Mouse (Mus musculus) liver, embryonic 15.5 days (tissue): ENCODE measurements around the gene Tnip1. TPM values are rescaled to one million over a fixed set of nuclear protein-coding genes. Genes with fewer than 3 reads are reported as not detected.

Experiments
- ATAC-seq: fragments of 200-750 bp; cut with Nextera tagmentation; 2 replicates; pipeline ENCODE4 v1.8.0; 2017; ENCODE audit warnings: moderate number of reproducible peaks, mild to moderate bottlenecking, moderate library complexity; ENCODE audit not compliant: insufficient read depth
- H3K27ac ChIP-seq: fragments of 300-500 bp; sonication (generic); replicated peaks from 2 replicates; pipeline ENCODE4 v1.5.1; 2015; ENCODE audit warnings: mild to moderate bottlenecking, inconsistent platforms
- H3K27me3 ChIP-seq: fragments of 300-500 bp; sonication (generic); 2 replicates; pipeline ENCODE4 v1.6.1; 2015; ENCODE audit warnings: mild to moderate bottlenecking, inconsistent platforms
- H3K36me3 ChIP-seq: fragments of 300-500 bp; sonication (generic); replicated peaks from 2 replicates; pipeline ENCODE4 v1.6.1; 2015; ENCODE audit warnings: moderate library complexity, mild to moderate bottlenecking, inconsistent platforms
- H3K4me1 ChIP-seq: fragments of 300-500 bp; sonication (generic); replicated peaks from 2 replicates; pipeline ENCODE4 v1.6.1; 2015; ENCODE audit warnings: inconsistent platforms
- H3K4me2 ChIP-seq: fragments of 300-500 bp; sonication (generic); 2 replicates; pipeline ENCODE4 v1.6.1; 2015; ENCODE audit warnings: moderate library complexity, mild to moderate bottlenecking, inconsistent platforms
- H3K4me3 ChIP-seq: fragments of 300-500 bp; sonication (generic); replicated peaks from 2 replicates; pipeline ENCODE4 v1.5.1; 2015; ENCODE audit warnings: mild to moderate bottlenecking, inconsistent platforms
- H3K9ac ChIP-seq: fragments of 300-500 bp; sonication (generic); 2 replicates; pipeline ENCODE4 v1.6.1; 2015; ENCODE audit warnings: moderate library complexity, mild to moderate bottlenecking, inconsistent platforms
- H3K9me3 ChIP-seq: fragments of 300-500 bp; sonication (generic); replicated peaks from 2 replicates; pipeline ENCODE4 v1.6.1; 2016; ENCODE audit warnings: inconsistent platforms
- WGBS: fragments of 180-500 bp; shearing (Covaris S2); methylation state at CpG from one replicate; pipeline ENCODE4 v1.1.7; 2015; ENCODE audit warnings: mixed read lengths; ENCODE audit not compliant: insufficient replicate concordance; 5-methylcytosine and 5-hydroxymethylcytosine counted together
- polyA plus RNA-seq: library from polyadenylated mRNA; unstranded; fragments of >200 nt; fragmentation: Nextera tagmentation; extraction: Ambion mirVana; gene quantifications from 2 replicates; pipeline ENCODE4 v1.2.1, GENCODE M21; 2015

Tnip1 gene
- polyA plus RNA-seq, 1 experiment from 2014 or later, result 6.1 TPM

DNA sequence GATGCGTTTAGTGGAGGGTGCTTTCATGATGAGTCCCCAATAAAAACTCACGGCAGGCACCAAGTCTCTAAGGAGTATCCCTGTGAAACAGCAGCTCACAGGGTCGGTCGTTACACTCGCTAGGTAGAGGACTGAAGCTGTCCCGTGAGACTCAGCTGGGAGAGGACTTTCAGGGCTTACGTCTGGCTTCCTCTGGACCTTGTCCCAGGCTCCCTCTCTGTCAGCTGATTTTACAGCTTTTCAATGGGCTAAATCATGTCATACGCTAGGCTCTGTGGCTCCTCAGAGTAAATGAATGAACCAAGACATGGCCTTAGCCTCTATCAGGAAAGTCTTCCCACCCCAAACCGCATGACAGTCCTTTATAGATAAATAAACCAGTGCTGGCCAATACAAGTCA lies 68.1 kb downstream of the Tnip1 start:
- Histone ChIP-seq H3K9ac (no peak overlapping the region), H3K4me1 (no peaks in the 10 kb centered on the region; the same call in 1 of the 2 replicates), H3K4me3 (no peak overlapping the region), H3K9me3 (no peaks in the 10 kb centered on the region), H3K36me3 (no peaks in the 10 kb centered on the region), H3K27ac (no peak overlapping the region), H3K27me3 (no peaks in the 10 kb centered on the region), H3K4me2 (no peak overlapping the region)
- WGBS, result 70% methylated on average over 9 of the region's 9 CpGs
- no peak for ATAC-seq

GRCm38 (mm10) chr11:54892091-54892490 lies 70.6 kb downstream of the Tnip1 start:
- H3K9me3 ChIP-seq, result no peaks in the 10 kb centered on the region
- H3K4me3 ChIP-seq, result no peak overlapping the region
- H3K27ac ChIP-seq, result no peak overlapping the region
- no peaks in the 10 kb centered on the region for H3K27me3 ChIP-seq
- no peaks in the 10 kb centered on the region for H3K36me3 ChIP-seq
- WGBS, result 58% methylated on average over 7 of the region's 7 CpGs
- no peak for ATAC-seq
- no peak overlapping the region for H3K4me2 ChIP-seq
- H3K9ac ChIP-seq, result no peak overlapping the region
- H3K4me1 ChIP-seq, result no peaks in the 10 kb centered on the region; the same call in 1 of the 2 replicates

DNA sequence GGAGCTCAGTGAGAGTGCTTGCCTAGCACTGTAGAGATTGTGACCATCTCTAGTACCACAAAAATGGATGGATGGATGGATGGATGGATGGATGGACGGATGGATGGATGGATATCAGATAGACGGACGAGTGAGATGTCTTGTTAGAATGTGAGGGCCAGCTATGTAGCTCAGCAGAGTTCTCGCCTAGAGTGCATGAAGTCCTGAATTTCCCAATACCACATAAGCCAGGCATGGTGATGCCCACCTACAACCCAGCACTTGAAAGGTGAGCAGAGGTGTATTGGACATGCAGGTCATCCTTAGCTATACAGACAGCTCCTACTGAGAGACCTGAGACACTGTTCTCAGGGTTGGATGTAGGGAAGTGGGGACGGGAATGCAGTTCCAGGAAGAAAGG lies 71.4 kb downstream of the Tnip1 start:
- H3K4me3 ChIP-seq, result no peak overlapping the region
- H3K9ac ChIP-seq, result no peak overlapping the region
- H3K27ac ChIP-seq, result no peak overlapping the region
- H3K4me2 ChIP-seq, result no peak overlapping the region
- 58% methylated on average over 5 of the region's 5 CpGs for WGBS
- H3K36me3 ChIP-seq, result no peaks in the 10 kb centered on the region
- H3K27me3 ChIP-seq, result no peaks in the 10 kb centered on the region
- no peak for ATAC-seq
- no peaks in the 10 kb centered on the region; the same call in 1 of the 2 replicates for H3K4me1 ChIP-seq
- no peaks in the 10 kb centered on the region for H3K9me3 ChIP-seq

- 49% methylated on average over 6 of the region's 6 CpGs for WGBS
- Histone ChIP-seq H3K36me3 (no peaks in the 10 kb centered on the region), H3K4me2 (no peak overlapping the region), H3K9ac (no peak overlapping the region), H3K27me3 (no peaks in the 10 kb centered on the region), H3K4me1 (peaks cover 9% of the 10 kb centered on the region), H3K4me3 (no peak overlapping the region), H3K27ac (no peak overlapping the region), H3K9me3 (no peaks in the 10 kb centered on the region)
- no peak for ATAC-seq
These were observed 74.8 kb downstream of the Tnip1 start for GRCm38 (mm10) chr11:54887927-54888326.

DNA sequence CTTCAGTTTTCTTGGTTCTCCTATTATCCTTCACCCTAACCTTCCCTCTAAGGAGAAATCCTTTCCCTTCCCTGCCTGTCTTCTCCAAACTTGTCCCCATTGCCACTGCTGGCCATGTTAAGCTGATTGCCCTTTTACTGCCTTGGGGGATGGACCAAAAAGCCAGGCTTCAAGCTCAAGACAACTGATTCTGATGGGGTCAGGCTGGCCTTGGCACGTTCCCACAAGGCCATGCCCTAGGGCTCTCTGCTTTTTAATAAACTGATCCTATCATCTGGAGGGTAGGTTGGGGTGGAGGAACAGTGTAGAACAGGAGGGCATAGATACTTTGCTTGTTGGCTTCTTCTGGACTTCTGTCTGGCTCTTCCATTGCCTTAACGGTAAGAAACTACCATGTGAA lies 77.3 kb downstream of the Tnip1 start:
- Histone ChIP-seq H3K9me3 (no peaks in the 10 kb centered on the region), H3K4me3 (no peak overlapping the region), H3K4me1 (peaks cover 26% of the 10 kb centered on the region), H3K9ac (no peak overlapping the region), H3K27me3 (no peaks in the 10 kb centered on the region), H3K36me3 (no peaks in the 10 kb centered on the region), H3K27ac (no peak overlapping the region; the same call in 1 of the 2 replicates), H3K4me2 (no peak overlapping the region)
- 70% methylated on average over 2 of the region's 2 CpGs for WGBS
- no peak for ATAC-seq

DNA sequence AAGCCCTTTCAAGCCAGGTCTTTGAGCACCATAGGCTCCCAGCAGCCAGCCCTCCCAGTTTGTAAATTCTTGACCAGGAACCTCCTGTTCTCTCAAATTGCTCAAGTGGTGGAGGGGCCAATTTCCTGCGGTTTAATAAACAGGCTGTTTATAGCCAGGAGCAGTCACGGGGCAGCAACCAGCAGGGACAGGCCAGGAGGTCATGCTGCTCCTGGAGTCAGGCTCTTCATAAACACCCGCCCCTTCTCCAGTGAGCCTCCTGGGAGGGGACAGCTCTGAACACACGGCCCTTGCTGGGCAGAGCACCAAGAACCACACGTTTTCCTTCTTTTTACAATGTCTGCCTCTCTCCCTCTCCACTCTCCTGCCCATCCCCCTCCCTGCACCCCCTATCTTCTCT lies 77.8 kb downstream of the Tnip1 start:
- Histone ChIP-seq H3K27ac (no peak overlapping the region; the same call in none of the 2 replicates), H3K9me3 (no peaks in the 10 kb centered on the region), H3K36me3 (no peaks in the 10 kb centered on the region), H3K4me1 (peaks cover 29% of the 10 kb centered on the region), H3K9ac (no peak overlapping the region), H3K4me2 (no peak overlapping the region; the same call in 1 of the 2 replicates), H3K27me3 (no peaks in the 10 kb centered on the region), H3K4me3 (no peak overlapping the region)
- WGBS, result 19% methylated on average over 5 of the region's 5 CpGs
- ATAC-seq, result peak; percentile 62

- no peaks in the 10 kb centered on the region for H3K36me3 ChIP-seq
- H3K9ac ChIP-seq, result no peak overlapping the region
- peaks cover 34% of the 10 kb centered on the region for H3K4me1 ChIP-seq
- no peak overlapping the region; the same call in 1 of the 2 replicates for H3K4me2 ChIP-seq
- no peaks in the 10 kb centered on the region for H3K9me3 ChIP-seq
- 37% methylated on average over 5 of the region's 5 CpGs for WGBS
- no peaks in the 10 kb centered on the region for H3K27me3 ChIP-seq
- ATAC-seq, result no peak
- H3K27ac ChIP-seq, result peak overlapping the region; percentile 53
- H3K4me3 ChIP-seq, result no peak overlapping the region
These were observed 78.4 kb downstream of the Tnip1 start for GRCm38 (mm10) chr11:54884197-54884828.

- Histone ChIP-seq H3K4me3 (no peak overlapping the region), H3K4me2 (no peak overlapping the region), H3K4me1 (peaks cover 34% of the 10 kb centered on the region), H3K9ac (no peak overlapping the region), H3K36me3 (no peaks in the 10 kb centered on the region), H3K9me3 (no peaks in the 10 kb centered on the region), H3K27ac (no peak overlapping the region), H3K27me3 (no peaks in the 10 kb centered on the region)
- WGBS, result 41% methylated on average over 8 of the region's 8 CpGs
- ATAC-seq, result no peak
These were observed 80.0 kb downstream of the Tnip1 start for GRCm38 (mm10) chr11:54882671-54883070.

- H3K27me3 ChIP-seq, result no peaks in the 10 kb centered on the region
- H3K36me3 ChIP-seq, result no peaks in the 10 kb centered on the region
- H3K4me2 ChIP-seq, result no peak overlapping the region
- peak; percentile 62; the same call in 1 of the 2 replicates for ATAC-seq
- no peaks in the 10 kb centered on the region for H3K9me3 ChIP-seq
- H3K4me1 ChIP-seq, result peaks cover 34% of the 10 kb centered on the region
- WGBS, result 39% methylated on average over 2 of the region's 2 CpGs
- no peak overlapping the region; the same call in 1 of the 2 replicates for H3K27ac ChIP-seq
- H3K9ac ChIP-seq, result no peak overlapping the region
- no peak overlapping the region for H3K4me3 ChIP-seq
These were observed 81.7 kb downstream of the Tnip1 start for GRCm38 (mm10) chr11:54881051-54881474.

DNA sequence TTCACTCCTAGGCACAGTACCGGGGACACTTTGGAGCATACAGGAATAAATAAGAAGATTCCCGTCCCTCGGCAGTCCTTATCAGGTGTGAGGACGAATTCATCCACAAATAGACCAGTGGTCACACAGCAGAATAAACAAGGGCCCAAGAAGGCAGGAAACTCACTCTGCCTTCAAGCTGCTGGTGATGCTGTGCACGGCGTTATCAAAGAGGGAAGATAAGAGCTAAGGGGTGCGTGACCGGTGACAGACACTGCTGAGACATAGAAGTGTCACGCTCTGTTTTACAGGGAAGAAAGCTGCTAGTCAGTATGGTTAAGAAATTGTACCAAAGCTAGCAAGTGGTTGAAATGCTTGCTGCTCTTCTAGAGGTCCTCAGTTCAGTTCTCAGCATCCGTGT lies 82.8 kb downstream of the Tnip1 start:
- 30% methylated on average over 10 of the region's 10 CpGs for WGBS
- Histone ChIP-seq H3K9ac (no peak overlapping the region), H3K27ac (no peak overlapping the region), H3K36me3 (no peaks in the 10 kb centered on the region), H3K9me3 (no peaks in the 10 kb centered on the region), H3K4me1 (peaks cover 30% of the 10 kb centered on the region), H3K4me3 (no peak overlapping the region), H3K4me2 (no peak overlapping the region), H3K27me3 (no peaks in the 10 kb centered on the region)
- no peak for ATAC-seq

DNA sequence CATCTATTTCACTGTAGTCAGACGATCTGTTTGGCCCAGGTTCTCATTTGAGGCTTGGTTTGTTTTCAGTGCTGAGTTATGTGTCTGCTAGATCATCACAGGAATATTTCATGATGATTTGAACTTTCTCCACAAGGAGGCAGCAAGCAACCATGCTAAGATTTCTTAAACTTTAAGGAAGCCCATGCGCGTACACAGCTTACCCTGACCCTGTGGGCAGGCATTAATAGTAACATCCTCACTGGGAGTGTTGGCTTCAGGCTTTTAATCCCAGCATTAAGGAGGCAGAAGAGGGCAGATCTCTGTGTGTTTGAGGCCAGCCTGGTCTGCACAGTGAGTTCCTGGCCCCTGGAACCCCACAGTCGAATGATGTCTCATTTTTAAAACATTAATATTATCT lies 83.3 kb downstream of the Tnip1 start:
- Histone ChIP-seq H3K27me3 (no peaks in the 10 kb centered on the region), H3K9me3 (no peaks in the 10 kb centered on the region), H3K4me1 (peaks cover 27% of the 10 kb centered on the region), H3K4me3 (no peak overlapping the region), H3K36me3 (peaks cover 2% of the 10 kb centered on the region), H3K9ac (no peak overlapping the region), H3K27ac (no peak overlapping the region), H3K4me2 (no peak overlapping the region)
- no peak; the same call in 1 of the 2 replicates for ATAC-seq
- WGBS, result 18% methylated on average over 4 of the region's 4 CpGs

DNA sequence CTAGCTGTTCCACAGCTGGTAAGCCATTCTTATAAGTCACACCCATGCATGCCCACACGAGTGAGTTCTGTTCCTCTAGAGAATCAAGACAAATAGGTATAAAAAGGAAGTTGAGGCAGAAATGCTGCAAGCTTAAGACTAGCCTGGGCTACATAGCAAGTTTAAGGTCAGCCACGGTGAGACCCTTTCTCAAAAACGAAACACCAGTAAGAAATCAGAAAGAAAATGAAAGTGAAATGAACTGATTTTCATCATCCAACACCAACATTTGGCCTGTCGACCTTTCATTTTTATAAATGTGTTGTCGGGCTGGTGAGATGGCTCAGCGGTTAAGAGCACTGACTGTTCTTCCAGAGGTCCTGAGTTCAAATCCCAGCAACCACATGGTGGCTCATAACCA lies 83.8 kb downstream of the Tnip1 start:
- no peaks in the 10 kb centered on the region for H3K9me3 ChIP-seq
- no peak for ATAC-seq
- H3K4me2 ChIP-seq, result no peak overlapping the region
- H3K4me3 ChIP-seq, result no peak overlapping the region
- H3K36me3 ChIP-seq, result peaks cover 7% of the 10 kb centered on the region
- H3K9ac ChIP-seq, result no peak overlapping the region
- no peak overlapping the region for H3K27ac ChIP-seq
- no peaks in the 10 kb centered on the region for H3K27me3 ChIP-seq
- WGBS, result 56% methylated on average over 6 of the region's 6 CpGs
- peaks cover 27% of the 10 kb centered on the region for H3K4me1 ChIP-seq
